In genomic region chr4:135762251-135762906, GRCm38 (mm10) we compare ENCODE assay signal across 7 mouse cellular contexts. TPM values are rescaled to one million over a fixed set of nuclear protein-coding genes. Genes with fewer than 3 reads are reported as not detected.
DNase-seq lines count a peak whose midpoint lies in the region; ATAC-seq and TF ChIP-seq lines count a peak whose summit lies in the region.

No protein-coding gene starts in this region.

- peak; percentile 62; the same call in 1 of the 2 replicates for ATAC-seq in midbrain, embryonic 16.5 days

- no peak for TF ChIP-seq POLR2A in liver, adult 2 months (IDR thresholded peaks at IDR 0.05; ENCODE audit: extremely low read depth, insufficient read depth, low read length)

- H3K27ac ChIP-seq in liver, adult 2 months (replicated peaks; ENCODE audit: insufficient read depth, low read depth, low read length) = no peak overlapping the region
- no peak overlapping the region for H3K27ac ChIP-seq in midbrain, embryonic 16.5 days (ENCODE audit: low read length)

- DNase-seq in ZHBTc4 (ENCODE audit: low read depth, low spot score) = peak; percentile 94
- DNase-seq in c-Kit-positive CD71-positive TER-119-positive erythroid progenitor cells, embryonic 14.5 days (ENCODE audit: low spot score) = peak; percentile 66
- DNase-seq in gastrocnemius, postnatal 25 days = peak; percentile 70
- peak; percentile 77 for DNase-seq in kidney, adult 11 months
- peak; percentile 68 for DNase-seq in liver, adult 2 months (ENCODE audit: extremely low read depth, low read depth, low spot score)
- DNase-seq in spleen, postnatal 36 days (ENCODE audit: low spot score in 2 of 2) = peak; percentile 25 to 31

- H3K27me3 ChIP-seq in liver, adult 2 months (ENCODE audit: control insufficient read depth, insufficient read depth, low read length) = no peaks in the 10 kb centered on the region
- no peaks in the 10 kb centered on the region for H3K27me3 ChIP-seq in midbrain, embryonic 16.5 days (ENCODE audit: control insufficient read depth, insufficient read depth, low read depth, low read length)

- no peaks in the 10 kb centered on the region for H3K79me2 ChIP-seq in liver, adult 2 months (ENCODE audit: control insufficient read depth, insufficient read depth, low read length)

- no peaks in the 10 kb centered on the region; the same call in 1 of the 2 replicates for H3K4me1 ChIP-seq in liver, adult 2 months (ENCODE audit: control insufficient read depth, insufficient read depth, low read length)
- peaks cover 4% of the 10 kb centered on the region; the same call in 1 of the 2 replicates for H3K4me1 ChIP-seq in midbrain, embryonic 16.5 days (ENCODE audit: control insufficient read depth, insufficient read depth, low read length)

- peak overlapping the region; percentile 51; the same call in 1 of the 2 replicates for H3K4me3 ChIP-seq in liver, adult 2 months (ENCODE audit: insufficient read depth, low read depth, low read length)
- H3K4me3 ChIP-seq in midbrain, embryonic 16.5 days (ENCODE audit: low read depth, low read length) = peak overlapping the region; percentile 26

- H3K4me2 ChIP-seq in midbrain, embryonic 16.5 days (ENCODE audit: low read length) = peak overlapping the region; percentile 61

- WGBS in liver, adult 2 months = 11% methylated on average over 19 of the region's 19 CpGs
- WGBS in midbrain, embryonic 16.5 days = 9% methylated on average over 19 of the region's 19 CpGs

- peak overlapping the region; percentile 27; the same call in 1 of the 2 replicates for H3K9ac ChIP-seq in liver, adult 2 months (ENCODE audit: low read depth, low read length)
- H3K9ac ChIP-seq in midbrain, embryonic 16.5 days (ENCODE audit: low read depth, low read length) = no peak overlapping the region

- no peaks in the 10 kb centered on the region for H3K36me3 ChIP-seq in liver, adult 2 months (ENCODE audit: control insufficient read depth, insufficient read depth, low read length)
- no peaks in the 10 kb centered on the region for H3K36me3 ChIP-seq in midbrain, embryonic 16.5 days (ENCODE audit: control insufficient read depth, insufficient read depth, low read length)

- no peaks in the 10 kb centered on the region for H3K9me3 ChIP-seq in midbrain, embryonic 16.5 days (replicated peaks; ENCODE audit: control insufficient read depth, low read length, poor library complexity, severe bottlenecking)

- TF ChIP-seq CTCF in liver, adult 2 months (IDR thresholded peaks at IDR 0.05; ENCODE audit: low read depth, low read length) = 0 out of 2 replicates have a peak, but pooled peaks have one; percentile 9

RNA-seq across cellular contexts. Expression of gene Myom3, which starts 2.9 kb away (rescaled TPM):
- total RNA-seq in gastrocnemius, postnatal 25 days (2021) = 10 to 100 TPM; 58.1 to 76.7 TPM
- total RNA-seq in liver, adult 2 months (2014; rRNA removed) = under 0.01 and 0.46 TPM in 2 replicates
- 0.09 and 0.12 TPM in 2 replicates for polyA plus RNA-seq in liver, adult 2 months (2012; rRNA removed)
- 0.45 and 0.57 TPM in 2 replicates for polyA plus RNA-seq in midbrain, embryonic 16.5 days (2015; fragmentation: Nextera tagmentation; extraction: Ambion mirVana)

RNA-seq across cellular contexts. Expression of gene Il22ra1, which starts 34.4 kb away (rescaled TPM):
- under 1 TPM in 1 of 2 experiments, not detected in 1; 0.11 TPM for total RNA-seq in gastrocnemius, postnatal 25 days (2021)
- 1.4 and 1.7 TPM in 2 replicates for total RNA-seq in liver, adult 2 months (2014; rRNA removed)
- 4.1 and 4.5 TPM in 2 replicates for polyA plus RNA-seq in liver, adult 2 months (2012; rRNA removed)
- polyA plus RNA-seq in midbrain, embryonic 16.5 days (2015; fragmentation: Nextera tagmentation; extraction: Ambion mirVana) = not detected in 2 replicates

Comparison
In these comparisons a context has a peak if more than half of its experiments do, and no peak if none do; other contexts are left out.
1. DNase-seq: peak in every context shown above with its lines; median percentile 94 in ZHBTc4; 77 in kidney, adult 11 months; 70 in gastrocnemius, postnatal 25 days; 68 in liver, adult 2 months; 66 in c-Kit-positive CD71-positive TER-119-positive erythroid progenitor cells, embryonic 14.5 days; 28 in spleen, postnatal 36 days.
2. RNA of gene Myom3, which starts 2.9 kb away (total RNA-seq): 58.1 to 76.7 TPM in gastrocnemius, postnatal 25 days; under 0.01 to 0.46 TPM in liver, adult 2 months; every median in the first group is over 10 times any median in the second.